Mouse (Mus musculus): ENCODE measurements around the gene Pip5k1c.

DNA sequence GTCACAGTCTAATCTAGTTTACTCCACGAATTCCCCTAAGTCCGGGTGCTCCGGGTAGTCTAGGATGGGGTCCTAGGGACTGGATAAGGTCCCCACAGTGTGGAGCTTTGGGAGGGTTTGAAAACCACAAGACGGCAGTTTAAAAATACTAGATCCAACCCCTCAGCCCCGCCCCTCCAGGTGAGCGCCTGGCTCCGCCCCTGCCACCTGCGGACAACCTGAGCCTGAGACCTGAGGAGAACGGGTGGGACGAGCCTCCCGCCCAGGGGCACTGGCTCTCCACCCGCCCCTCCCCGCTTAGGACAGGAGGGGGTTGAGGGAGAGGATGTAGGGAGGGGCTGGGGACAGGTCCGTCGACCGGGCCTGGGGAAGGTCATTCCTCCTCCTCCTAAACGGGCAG, 8.0 kb upstream of the Pip5k1c start:
- no peak for TF ChIP-seq TCF12 (IDR thresholded peaks at IDR 0.05; ENCODE audit: insufficient read depth, poor library complexity, severe bottlenecking)
- no peak for TF ChIP-seq POLR2A (IDR thresholded peaks at IDR 0.05; ENCODE audit: insufficient read length, low read depth)
- no peak for TF ChIP-seq USF1 (IDR thresholded peaks at IDR 0.05; ENCODE audit: low read depth)
- no peak for TF ChIP-seq MAX (IDR thresholded peaks at IDR 0.05; ENCODE audit: low read depth)
- no peak for TF ChIP-seq POLR2AphosphoS2 (IDR thresholded peaks at IDR 0.05; ENCODE audit: insufficient read length, low read depth)
- TF ChIP-seq E2F4 (IDR thresholded peaks at IDR 0.05; ENCODE audit: insufficient read depth), result no peak
- TF ChIP-seq MYOD1 (IDR thresholded peaks at IDR 0.05; ENCODE audit: control insufficient read depth in 1 of 3, insufficient read length in 2 of 3, low read depth in 2 of 3), result no peak
- TF ChIP-seq SRF (IDR thresholded peaks at IDR 0.05; ENCODE audit: control insufficient read depth, insufficient read length, low read depth), result no peak
- no peak for TF ChIP-seq CEBPB (IDR thresholded peaks at IDR 0.05; ENCODE audit: insufficient read depth, poor library complexity, severe bottlenecking)

All from myocyte (in vitro differentiated cells).